ENCODE assay signal across 8 mouse cellular contexts in genomic region chr11:69979827-69980195, GRCm38 (mm10). TPM values are rescaled to one million over a fixed set of nuclear protein-coding genes. Genes with fewer than 3 reads are reported as not detected.
DNase-seq lines count a peak whose midpoint lies in the region; ATAC-seq and TF ChIP-seq lines count a peak whose summit lies in the region.

No protein-coding gene starts in this region.

- TF ChIP-seq CTCF in kidney, postnatal 0 days (IDR thresholded peaks at IDR 0.05; ENCODE audit: low read depth), result no peak

- peak overlapping the region; percentile 92 for H3K4me2 ChIP-seq in kidney, postnatal 0 days (ENCODE audit: low read length)
- peak overlapping the region; percentile 91 for H3K4me2 ChIP-seq in hindbrain, embryonic 16.5 days (ENCODE audit: low read length)
- H3K4me2 ChIP-seq in midbrain, embryonic 15.5 days, result peak overlapping the region; percentile 86

- peaks cover 18% of the 10 kb centered on the region for H3K36me3 ChIP-seq in kidney, postnatal 0 days (ENCODE audit: insufficient read depth, low read length)
- peaks cover 62% of the 10 kb centered on the region for H3K36me3 ChIP-seq in embryonic facial prominence, embryonic 10.5 days (replicated peaks)
- H3K36me3 ChIP-seq in hindbrain, embryonic 16.5 days (ENCODE audit: control insufficient read depth, insufficient read depth, low read length), result peaks cover 14% of the 10 kb centered on the region
- peaks cover 14% of the 10 kb centered on the region for H3K36me3 ChIP-seq in midbrain, embryonic 15.5 days (replicated peaks)

- peak overlapping the region; percentile 99 for H3K27ac ChIP-seq in kidney, postnatal 0 days
- peak overlapping the region; percentile 99 for H3K27ac ChIP-seq in embryonic facial prominence, embryonic 10.5 days (replicated peaks)
- H3K27ac ChIP-seq in hindbrain, embryonic 16.5 days (ENCODE audit: low read depth, low read length), result peak overlapping the region; percentile 99
- H3K27ac ChIP-seq in midbrain, embryonic 15.5 days, result peak overlapping the region; percentile 100

- no peaks in the 10 kb centered on the region for H3K9me3 ChIP-seq in kidney, postnatal 0 days (replicated peaks; ENCODE audit: low read length)
- no peaks in the 10 kb centered on the region for H3K9me3 ChIP-seq in embryonic facial prominence, embryonic 10.5 days
- H3K9me3 ChIP-seq in hindbrain, embryonic 16.5 days (ENCODE audit: control insufficient read depth, low read length), result no peaks in the 10 kb centered on the region
- H3K9me3 ChIP-seq in midbrain, embryonic 15.5 days, result no peaks in the 10 kb centered on the region

- peaks cover 23% of the 10 kb centered on the region; the same call in 1 of the 2 replicates for H3K4me1 ChIP-seq in kidney, postnatal 0 days (replicated peaks; ENCODE audit: insufficient read depth, low read length)
- peaks cover 32% of the 10 kb centered on the region for H3K4me1 ChIP-seq in embryonic facial prominence, embryonic 10.5 days
- H3K4me1 ChIP-seq in hindbrain, embryonic 16.5 days (ENCODE audit: control insufficient read depth, insufficient read depth, low read depth, low read length), result peaks cover 30% of the 10 kb centered on the region
- H3K4me1 ChIP-seq in midbrain, embryonic 15.5 days, result peaks cover 33% of the 10 kb centered on the region

- no peak for ATAC-seq in kidney, postnatal 0 days (replicated peaks; ENCODE audit: low FRiP score, low read depth)
- ATAC-seq in hindbrain, embryonic 16.5 days, result peak; percentile 1; the same call in 1 of the 2 replicates
- ATAC-seq in midbrain, embryonic 15.5 days (replicated peaks), result no peak

- H3K9ac ChIP-seq in kidney, postnatal 0 days (ENCODE audit: low read depth, low read length), result peak overlapping the region; percentile 97
- H3K9ac ChIP-seq in hindbrain, embryonic 16.5 days (ENCODE audit: low read depth, low read length), result peak overlapping the region; percentile 82
- H3K9ac ChIP-seq in midbrain, embryonic 15.5 days, result peak overlapping the region; percentile 99

- no peaks in the 10 kb centered on the region for H3K27me3 ChIP-seq in kidney, postnatal 0 days (ENCODE audit: insufficient read depth, low read length)
- no peaks in the 10 kb centered on the region for H3K27me3 ChIP-seq in embryonic facial prominence, embryonic 10.5 days (replicated peaks; ENCODE audit: low read depth, poor library complexity, severe bottlenecking)
- no peaks in the 10 kb centered on the region for H3K27me3 ChIP-seq in hindbrain, embryonic 16.5 days (replicated peaks; ENCODE audit: control insufficient read depth, insufficient read depth, low read length)
- no peaks in the 10 kb centered on the region for H3K27me3 ChIP-seq in midbrain, embryonic 15.5 days (replicated peaks)

- DNase-seq in kidney, postnatal 0 days (ENCODE audit: low spot score), result no peak
- DNase-seq in kidney, adult 11 months, result no peak
- no peak for DNase-seq in embryonic facial prominence, embryonic 10.5 days (ENCODE audit: low spot score)
- no peak for DNase-seq in embryo, embryonic 10 days (ENCODE audit: low spot score)
- no peak for DNase-seq in frontal cortex, postnatal 14 days (ENCODE audit: low spot score in 2 of 2)
- DNase-seq in adrenal gland, adult (ENCODE audit: inconsistent age in 2 of 2, low spot score in 1 of 2), result no peak

- peak overlapping the region; percentile 99 for H3K4me3 ChIP-seq in kidney, postnatal 0 days (replicated peaks; ENCODE audit: low read depth, low read length)
- H3K4me3 ChIP-seq in embryonic facial prominence, embryonic 10.5 days, result peak overlapping the region; percentile 84
- peak overlapping the region; percentile 90 for H3K4me3 ChIP-seq in hindbrain, embryonic 16.5 days (ENCODE audit: low read length)
- H3K4me3 ChIP-seq in midbrain, embryonic 15.5 days, result peak overlapping the region; percentile 96

- WGBS in kidney, postnatal 0 days, result 2% methylated on average over 16 of the region's 16 CpGs
- WGBS in embryonic facial prominence, embryonic 10.5 days, result 4% methylated on average over 16 of the region's 16 CpGs
- 2% methylated on average over 16 of the region's 16 CpGs for WGBS in hindbrain, embryonic 16.5 days
- 2% methylated on average over 16 of the region's 16 CpGs for WGBS in midbrain, embryonic 15.5 days

RNA-seq across cellular contexts. Expression of gene Ctdnep1, which starts 1.1 kb away (rescaled TPM):
- 28.3 and 29.1 TPM in 2 replicates for polyA plus RNA-seq in kidney, postnatal 0 days (2015; fragmentation: Nextera tagmentation; extraction: Ambion mirVana)
- 23.9 and 25.3 TPM in 2 replicates for polyA plus RNA-seq in embryonic facial prominence, embryonic 10.5 days (2016; fragmentation: Nextera tagmentation; extraction: Ambion mirVana)
- 26.9 and 27.4 TPM in 2 replicates for polyA plus RNA-seq in hindbrain, embryonic 16.5 days (2015; fragmentation: Nextera tagmentation; extraction: Ambion mirVana)
- 22.5 and 25.4 TPM in 2 replicates for polyA plus RNA-seq in midbrain, embryonic 15.5 days (2015; fragmentation: Nextera tagmentation; extraction: Ambion mirVana)

RNA-seq across cellular contexts. Expression of gene Elp5, which starts 2.5 kb away (rescaled TPM):
- 97.3 and 97.9 TPM in 2 replicates for polyA plus RNA-seq in kidney, postnatal 0 days (2015; fragmentation: Nextera tagmentation; extraction: Ambion mirVana)
- 157 and 161 TPM in 2 replicates for polyA plus RNA-seq in embryonic facial prominence, embryonic 10.5 days (2016; fragmentation: Nextera tagmentation; extraction: Ambion mirVana)
- polyA plus RNA-seq in hindbrain, embryonic 16.5 days (2015; fragmentation: Nextera tagmentation; extraction: Ambion mirVana), result 168 and 188 TPM in 2 replicates
- polyA plus RNA-seq in midbrain, embryonic 15.5 days (2015; fragmentation: Nextera tagmentation; extraction: Ambion mirVana), result 162 and 177 TPM in 2 replicates

RNA-seq across cellular contexts. Expression of gene Gabarap, which starts 11.1 kb away (rescaled TPM):
- 626 TPM in 2 replicates for polyA plus RNA-seq in kidney, postnatal 0 days (2015; fragmentation: Nextera tagmentation; extraction: Ambion mirVana)
- polyA plus RNA-seq in embryonic facial prominence, embryonic 10.5 days (2016; fragmentation: Nextera tagmentation; extraction: Ambion mirVana), result 317 and 331 TPM in 2 replicates
- 576 and 581 TPM in 2 replicates for polyA plus RNA-seq in hindbrain, embryonic 16.5 days (2015; fragmentation: Nextera tagmentation; extraction: Ambion mirVana)
- polyA plus RNA-seq in midbrain, embryonic 15.5 days (2015; fragmentation: Nextera tagmentation; extraction: Ambion mirVana), result 495 and 507 TPM in 2 replicates

RNA-seq across cellular contexts. Expression of gene Cldn7, which starts 15.2 kb away (rescaled TPM):
- 238 and 246 TPM in 2 replicates for polyA plus RNA-seq in kidney, postnatal 0 days (2015; fragmentation: Nextera tagmentation; extraction: Ambion mirVana)
- polyA plus RNA-seq in embryonic facial prominence, embryonic 10.5 days (2016; fragmentation: Nextera tagmentation; extraction: Ambion mirVana), result 56.3 and 56.4 TPM in 2 replicates
- 0.17 and 0.33 TPM in 2 replicates for polyA plus RNA-seq in hindbrain, embryonic 16.5 days (2015; fragmentation: Nextera tagmentation; extraction: Ambion mirVana)
- polyA plus RNA-seq in midbrain, embryonic 15.5 days (2015; fragmentation: Nextera tagmentation; extraction: Ambion mirVana), result 0.58 and 0.59 TPM in 2 replicates

RNA-seq across cellular contexts. Expression of gene Phf23, which starts 15.8 kb away (rescaled TPM):
- polyA plus RNA-seq in kidney, postnatal 0 days (2015; fragmentation: Nextera tagmentation; extraction: Ambion mirVana), result 61.9 and 62.6 TPM in 2 replicates
- 96.5 and 98.3 TPM in 2 replicates for polyA plus RNA-seq in embryonic facial prominence, embryonic 10.5 days (2016; fragmentation: Nextera tagmentation; extraction: Ambion mirVana)
- 54.2 and 55.4 TPM in 2 replicates for polyA plus RNA-seq in hindbrain, embryonic 16.5 days (2015; fragmentation: Nextera tagmentation; extraction: Ambion mirVana)
- polyA plus RNA-seq in midbrain, embryonic 15.5 days (2015; fragmentation: Nextera tagmentation; extraction: Ambion mirVana), result 57.1 and 58.8 TPM in 2 replicates
